ENCODE assay signal across 9 mouse cellular contexts in the genomic region with DNA sequence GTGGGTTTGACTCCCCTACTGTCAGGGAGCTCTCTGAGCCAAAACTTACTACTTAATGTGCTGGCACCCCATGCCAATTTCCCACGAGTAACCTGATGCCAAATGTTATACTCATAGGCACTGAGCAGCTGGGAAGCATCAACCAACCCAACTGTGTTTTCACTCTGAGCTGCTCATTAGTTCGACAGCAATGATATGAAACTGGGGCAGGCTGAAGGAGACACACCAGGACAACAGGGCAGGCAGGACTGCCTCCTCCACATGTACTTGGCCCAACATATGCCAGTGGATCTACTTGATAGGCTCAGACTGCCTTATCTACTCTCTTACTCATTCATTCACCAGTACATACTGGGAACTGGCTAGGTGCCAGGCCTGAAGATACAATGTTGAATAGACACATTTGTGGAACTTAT. TPM values are rescaled to one million over a fixed set of nuclear protein-coding genes. Genes with fewer than 3 reads are reported as not detected.
DNase-seq lines count a peak whose midpoint lies in the region; ATAC-seq lines count a peak whose summit lies in the region.
"Had no signal": no experiment of that assay in that cellular context is flagged by ENCODE, and none has a peak within 500 bp of the region (broad histone marks: within the 10 kb centered on the region; RNA-seq: fewer than 3 reads in every experiment).

No protein-coding gene starts in this region.

- DNase-seq in MN1 (ENCODE audit: low spot score): peak; percentile 33
- peak; percentile 24 for DNase-seq in brain, embryonic 18.5 days (ENCODE audit: low read depth, low spot score)
- DNase-seq in layer of hippocampus, postnatal 25 days (ENCODE audit: extremely low spot score in 1 of 2, low spot score in 1 of 2): peak; percentile 40 to 65
- no peak for DNase-seq in kidney, adult 8-10 months

- H3K9ac ChIP-seq in hindbrain, embryonic 16.5 days (ENCODE audit: low read depth, low read length): no peak overlapping the region
- no peak overlapping the region for H3K9ac ChIP-seq in hindbrain, embryonic 12.5 days
- H3K9ac ChIP-seq in kidney, embryonic 16.5 days (replicated peaks; ENCODE audit: low read length): no peak overlapping the region
- H3K9ac ChIP-seq: embryonic facial prominence, embryonic 12.5 days had no signal

- WGBS in hindbrain, embryonic 16.5 days: 66% methylated on average over 2 of the region's 2 CpGs
- WGBS in hindbrain, embryonic 12.5 days: 89% methylated on average over 2 of the region's 2 CpGs
- WGBS in kidney, embryonic 16.5 days: 39% methylated on average over 2 of the region's 2 CpGs

- no peak overlapping the region for H3K4me2 ChIP-seq in hindbrain, embryonic 16.5 days (ENCODE audit: low read length)
- H3K4me2 ChIP-seq in hindbrain, embryonic 12.5 days (replicated peaks): no peak overlapping the region
- H3K4me2 ChIP-seq in kidney, embryonic 16.5 days (replicated peaks; ENCODE audit: low read depth, low read length): no peak overlapping the region
- H3K4me2 ChIP-seq: embryonic facial prominence, embryonic 12.5 days had no signal

- no peak overlapping the region for H3K27ac ChIP-seq in hindbrain, embryonic 16.5 days (ENCODE audit: low read depth, low read length)
- no peak overlapping the region for H3K27ac ChIP-seq in hindbrain, embryonic 12.5 days
- H3K27ac ChIP-seq in kidney, embryonic 16.5 days (ENCODE audit: low read length): no peak overlapping the region
- H3K27ac ChIP-seq: embryonic facial prominence, embryonic 12.5 days; kidney, postnatal 0 days had no signal

- no peaks in the 10 kb centered on the region for H3K4me1 ChIP-seq in hindbrain, embryonic 16.5 days (ENCODE audit: control insufficient read depth, insufficient read depth, low read depth, low read length)
- no peaks in the 10 kb centered on the region for H3K4me1 ChIP-seq in hindbrain, embryonic 12.5 days
- H3K4me1 ChIP-seq in kidney, embryonic 16.5 days (ENCODE audit: insufficient read depth, low read length): no peaks in the 10 kb centered on the region
- H3K4me1 ChIP-seq: embryonic facial prominence, embryonic 12.5 days had no signal

- 0 out of 2 replicates have a peak, but pooled peaks have one; percentile 40 for ATAC-seq in hindbrain, embryonic 16.5 days
- no peak for ATAC-seq in hindbrain, embryonic 12.5 days (ENCODE audit: low FRiP score)
- ATAC-seq in kidney, embryonic 16.5 days (ENCODE audit: low FRiP score, low TSS enrichment): no peak

- H3K36me3 ChIP-seq in hindbrain, embryonic 16.5 days (ENCODE audit: control insufficient read depth, insufficient read depth, low read length): peaks cover 44% of the 10 kb centered on the region
- peaks cover 97% of the 10 kb centered on the region for H3K36me3 ChIP-seq in hindbrain, embryonic 12.5 days
- peaks cover 64% of the 10 kb centered on the region for H3K36me3 ChIP-seq in kidney, embryonic 16.5 days (ENCODE audit: insufficient read depth, low read length)

- no peaks in the 10 kb centered on the region for H3K27me3 ChIP-seq in hindbrain, embryonic 16.5 days (replicated peaks; ENCODE audit: control insufficient read depth, insufficient read depth, low read length)
- H3K27me3 ChIP-seq in hindbrain, embryonic 12.5 days: no peaks in the 10 kb centered on the region
- no peaks in the 10 kb centered on the region for H3K27me3 ChIP-seq in kidney, embryonic 16.5 days (ENCODE audit: insufficient read depth, low read length)
- H3K27me3 ChIP-seq: embryonic facial prominence, embryonic 12.5 days had no signal

- no peak overlapping the region for H3K4me3 ChIP-seq in hindbrain, embryonic 16.5 days (ENCODE audit: low read length)
- H3K4me3 ChIP-seq in hindbrain, embryonic 12.5 days: no peak overlapping the region
- H3K4me3 ChIP-seq in kidney, embryonic 16.5 days (ENCODE audit: low read length): no peak overlapping the region
- H3K4me3 ChIP-seq: embryonic facial prominence, embryonic 12.5 days had no signal

- H3K9me3 ChIP-seq in hindbrain, embryonic 16.5 days (ENCODE audit: control insufficient read depth, low read length): no peaks in the 10 kb centered on the region
- no peaks in the 10 kb centered on the region for H3K9me3 ChIP-seq in hindbrain, embryonic 12.5 days (replicated peaks)
- no peaks in the 10 kb centered on the region for H3K9me3 ChIP-seq in kidney, embryonic 16.5 days (ENCODE audit: low read length)
- H3K9me3 ChIP-seq: embryonic facial prominence, embryonic 12.5 days had no signal

RNA-seq across cellular contexts. Expression of a gene that starts 25.1 kb away (rescaled TPM):
- 79.8 and 86.7 TPM in 2 replicates for polyA plus RNA-seq in hindbrain, embryonic 16.5 days (2015; fragmentation: Nextera tagmentation; extraction: Ambion mirVana)
- 83.9 and 84.7 TPM in 2 replicates for polyA plus RNA-seq in hindbrain, embryonic 12.5 days (2016; fragmentation: Nextera tagmentation; extraction: Ambion mirVana)
- total RNA-seq in layer of hippocampus, postnatal 25 days (2021): 10 to 100 TPM; 88.6 to 97.6 TPM
- polyA plus RNA-seq in kidney, embryonic 16.5 days (2015; fragmentation: Nextera tagmentation; extraction: Ambion mirVana): 102 and 108 TPM in 2 replicates

RNA-seq across cellular contexts. Expression of a gene that starts 39.1 kb away (rescaled TPM):
- 51.8 and 53.8 TPM in 2 replicates for polyA plus RNA-seq in hindbrain, embryonic 16.5 days (2015; fragmentation: Nextera tagmentation; extraction: Ambion mirVana)
- polyA plus RNA-seq in hindbrain, embryonic 12.5 days (2016; fragmentation: Nextera tagmentation; extraction: Ambion mirVana): 13.7 and 14.9 TPM in 2 replicates
- total RNA-seq in layer of hippocampus, postnatal 25 days (2021): 10 to 100 TPM; 22.0 to 26.2 TPM
- 14.0 and 14.6 TPM in 2 replicates for polyA plus RNA-seq in kidney, embryonic 16.5 days (2015; fragmentation: Nextera tagmentation; extraction: Ambion mirVana)

RNA-seq across cellular contexts. Expression of a gene that starts 55.0 kb away (rescaled TPM):
- polyA plus RNA-seq in hindbrain, embryonic 16.5 days (2015; fragmentation: Nextera tagmentation; extraction: Ambion mirVana): 4.2 and 5.9 TPM in 2 replicates
- 15.5 and 19.0 TPM in 2 replicates for polyA plus RNA-seq in hindbrain, embryonic 12.5 days (2016; fragmentation: Nextera tagmentation; extraction: Ambion mirVana)
- 1 to 10 TPM; 4.6 to 5.4 TPM for total RNA-seq in layer of hippocampus, postnatal 25 days (2021)
- polyA plus RNA-seq in kidney, embryonic 16.5 days (2015; fragmentation: Nextera tagmentation; extraction: Ambion mirVana): 14.0 and 17.3 TPM in 2 replicates

RNA-seq across cellular contexts. Expression of a gene that starts 55.1 kb away (rescaled TPM):
- polyA plus RNA-seq in hindbrain, embryonic 16.5 days (2015; fragmentation: Nextera tagmentation; extraction: Ambion mirVana): 4.4 and 4.7 TPM in 2 replicates
- 5.4 and 5.6 TPM in 2 replicates for polyA plus RNA-seq in hindbrain, embryonic 12.5 days (2016; fragmentation: Nextera tagmentation; extraction: Ambion mirVana)
- 10 to 100 TPM; 14.3 to 21.1 TPM for total RNA-seq in layer of hippocampus, postnatal 25 days (2021)
- 6.5 and 6.9 TPM in 2 replicates for polyA plus RNA-seq in kidney, embryonic 16.5 days (2015; fragmentation: Nextera tagmentation; extraction: Ambion mirVana)

Comparison
In these comparisons a context has a peak if more than half of its experiments do, and no peak if none do; other contexts are left out.
1. DNase-seq: peak in MN1 (single experiment), brain, embryonic 18.5 days (single experiment) and layer of hippocampus, postnatal 25 days (2 of 2); none in kidney, adult 8-10 months (0 of 2).